Mouse (Mus musculus) right cerebral cortex, postnatal 36 days (tissue): ENCODE results near the gene Atf3.
A peak's percentile ranks its signal among the peaks of the same experiment; 100 is the strongest.
"Not testable (repeated sequence)": the region's sequence is repeated elsewhere in the genome, so short reads cannot be mapped to it uniquely, and the experiment has no call there.

Experiments
- DNase-seq, 2 experiments: peaks; one replicate each; pipeline ENCODE4 v3.0.0; 2022; ENCODE audit warnings: low spot score in 2 of 2, mixed read lengths in 1 of 2

Gene Atf3

DNA sequence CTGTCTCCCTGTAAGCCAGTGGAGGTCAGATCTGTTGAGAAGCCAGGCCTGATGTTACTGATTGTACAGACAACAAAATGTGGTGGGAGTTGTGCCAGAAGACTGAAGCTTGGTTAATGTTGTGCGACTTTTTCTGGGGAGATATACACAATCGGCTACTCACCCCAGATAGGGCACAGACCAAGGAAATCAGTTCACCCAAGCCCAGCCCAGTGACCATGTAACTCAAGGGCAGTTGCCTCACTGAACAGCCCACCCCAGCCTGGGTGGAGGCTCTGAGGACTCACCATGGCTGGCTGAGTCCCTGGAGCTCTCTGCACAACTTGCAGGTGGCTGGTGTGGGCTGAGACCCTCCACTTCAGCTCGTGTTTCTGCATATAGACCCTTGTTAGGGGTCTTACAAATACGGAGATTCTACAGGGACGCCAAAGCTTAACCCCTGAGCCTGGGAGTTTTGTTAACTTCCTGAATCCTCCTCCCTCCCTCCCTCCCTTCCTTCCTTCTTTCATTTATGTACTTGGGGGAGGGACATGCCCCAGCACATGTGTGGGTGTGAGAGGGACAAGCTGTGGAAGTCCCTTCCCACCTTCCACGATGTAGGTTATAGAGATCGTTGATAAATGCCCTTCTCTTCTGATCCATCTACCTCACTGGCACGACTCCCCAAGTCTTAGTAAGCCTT is 66.8 kb downstream of the Atf3 start:
- no peak for DNase-seq

DNA sequence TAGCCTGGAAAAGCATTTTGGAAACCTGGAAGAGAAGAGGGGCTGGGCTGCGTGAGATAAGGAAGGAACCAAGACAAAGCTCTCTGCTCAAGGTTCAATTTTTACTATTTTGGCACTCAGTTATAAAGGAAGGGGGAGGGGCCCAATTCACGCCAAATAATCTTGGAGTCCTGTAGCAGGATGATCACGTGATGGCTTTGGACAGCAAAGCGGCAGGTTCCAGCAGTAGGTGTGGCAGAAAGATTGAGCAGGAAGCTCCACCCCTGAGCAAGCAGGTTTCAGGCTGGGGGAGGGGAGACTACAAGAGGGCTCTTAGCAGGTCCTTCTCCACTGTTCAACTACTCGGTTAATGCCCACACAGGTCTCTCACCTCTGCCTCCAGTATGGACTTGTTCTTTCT is 68.3 kb downstream of the Atf3 start:
- not testable (repeated sequence) for DNase-seq

DNA sequence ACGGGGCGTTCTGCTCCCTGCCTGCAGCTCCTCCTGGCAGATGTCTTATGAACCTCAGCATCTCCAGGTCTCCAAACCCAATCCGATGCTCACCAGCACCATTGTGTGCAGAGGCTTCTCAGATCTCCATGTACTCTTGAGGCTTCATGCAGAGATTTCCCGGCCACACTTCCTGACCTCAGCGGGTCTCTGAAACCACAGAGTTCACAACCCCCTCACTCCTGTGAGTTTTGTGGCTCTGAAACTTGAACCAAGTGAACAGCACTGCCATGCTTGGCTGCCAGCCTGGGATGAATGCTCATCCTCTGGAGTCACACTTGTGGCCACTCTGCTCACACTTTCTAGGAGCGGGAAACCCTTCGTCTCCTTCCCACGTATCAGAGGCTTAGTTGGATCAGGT is 76.9 kb downstream of the Atf3 start:
- DNase-seq: no peak

DNA sequence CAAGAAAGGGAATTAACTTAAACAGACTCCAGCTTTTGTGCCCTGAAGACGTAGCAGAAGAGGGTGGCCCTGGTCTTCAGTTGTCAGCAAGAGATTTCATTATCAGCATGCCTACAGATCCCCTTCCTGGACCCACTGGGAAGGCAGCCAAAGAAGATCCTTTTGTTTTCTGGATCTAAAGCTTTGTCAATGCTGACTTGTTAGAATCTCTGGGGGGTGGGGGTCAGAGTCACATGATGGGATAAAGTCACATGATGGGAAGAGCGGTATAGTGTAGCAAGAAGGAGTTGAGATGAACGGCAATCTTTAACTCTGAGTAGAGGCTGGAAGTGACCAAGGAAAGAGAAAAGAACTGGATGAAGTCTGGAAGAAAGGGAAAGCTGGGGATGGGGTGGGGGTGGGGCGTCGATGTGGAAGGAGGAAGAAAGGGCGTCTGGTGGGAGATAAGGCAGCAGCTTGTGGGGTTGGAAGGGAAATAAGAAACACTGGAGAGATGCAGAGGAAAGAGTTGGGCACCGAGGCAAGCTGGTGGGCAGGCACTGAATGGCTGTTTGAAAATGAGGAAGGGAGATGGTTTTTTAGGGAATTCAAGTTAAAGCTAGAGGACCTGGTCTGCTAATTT is 78.9 kb downstream of the Atf3 start:
- no peak for DNase-seq

DNA sequence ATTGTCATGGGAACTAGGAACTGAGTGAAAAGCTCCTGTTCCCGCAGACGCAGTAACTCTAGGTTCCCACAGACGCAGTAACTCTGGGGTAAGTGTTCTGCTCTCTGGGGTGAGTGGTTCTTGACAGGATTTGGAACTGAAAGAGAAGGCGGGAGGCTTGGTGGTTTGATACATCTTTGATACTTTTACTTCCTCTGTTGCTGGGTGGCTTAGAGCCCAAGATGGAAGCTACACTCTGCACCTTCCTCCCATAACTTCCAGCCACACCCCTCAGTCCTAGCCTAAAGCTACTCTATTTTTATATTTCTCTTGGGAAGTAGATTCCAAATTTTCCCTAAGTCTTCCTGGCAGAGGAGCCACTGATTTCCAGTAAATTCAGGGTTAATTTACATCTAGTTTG is 79.4 kb downstream of the Atf3 start:
- DNase-seq: no peak

DNA sequence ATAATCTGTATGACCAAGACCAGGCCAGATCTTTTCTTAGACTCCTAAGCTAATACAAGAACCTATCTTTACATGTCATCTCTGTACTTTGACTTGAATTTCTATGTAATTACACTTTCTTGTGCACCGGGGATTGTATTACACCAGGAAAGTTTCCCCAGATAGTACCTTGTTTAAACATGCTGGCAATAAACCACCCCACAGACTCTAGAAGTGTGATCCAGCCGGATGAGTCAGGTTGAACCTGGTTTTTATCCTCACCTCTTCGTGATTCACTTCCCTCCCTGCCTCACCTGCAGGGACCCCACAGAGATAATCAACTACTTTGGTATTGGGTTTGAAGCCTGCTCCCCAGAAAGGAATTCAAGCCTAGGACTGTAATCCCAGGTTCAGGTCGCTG is 82.4 kb downstream of the Atf3 start:
- DNase-seq: no peak

DNA sequence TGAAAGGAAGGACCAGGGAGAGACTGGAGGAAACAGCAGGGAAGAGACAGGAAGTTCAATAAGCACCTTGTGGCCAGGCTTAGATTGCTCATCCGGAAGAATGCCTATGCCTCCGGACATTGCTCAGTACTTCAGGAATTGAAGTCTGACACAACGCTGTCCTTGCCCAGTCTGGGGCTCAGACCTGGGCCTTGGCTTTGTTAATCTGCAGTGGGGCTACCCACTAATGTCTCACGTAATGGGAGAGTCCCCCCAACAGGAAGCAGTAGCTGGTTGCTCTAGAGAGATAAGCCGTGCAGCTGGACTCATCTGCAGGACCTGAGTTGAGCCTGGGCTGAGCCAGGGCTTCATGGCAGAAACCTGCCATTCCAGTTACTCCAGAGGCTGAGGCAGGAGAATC is 84.9 kb downstream of the Atf3 start:
- no peak for DNase-seq

DNA sequence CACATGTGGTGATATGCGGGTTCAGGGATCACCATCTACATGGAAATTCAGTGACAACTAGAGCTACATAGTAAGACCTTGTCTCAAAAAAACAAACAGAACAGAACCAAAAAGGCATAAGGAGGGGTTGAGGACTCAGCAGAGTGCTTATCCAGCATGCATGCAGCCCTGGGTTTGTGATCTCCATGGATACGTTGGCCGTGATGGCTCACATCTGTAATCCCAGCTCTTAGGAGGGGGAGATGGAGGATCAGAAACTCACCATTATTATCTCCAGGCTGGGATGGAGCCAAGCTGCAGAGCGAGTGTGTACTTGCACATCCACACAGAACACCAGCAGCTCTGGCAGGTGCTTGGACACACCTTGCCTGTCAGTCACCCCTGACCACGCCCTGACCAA is 85.6 kb downstream of the Atf3 start:
- no peak for DNase-seq

DNA sequence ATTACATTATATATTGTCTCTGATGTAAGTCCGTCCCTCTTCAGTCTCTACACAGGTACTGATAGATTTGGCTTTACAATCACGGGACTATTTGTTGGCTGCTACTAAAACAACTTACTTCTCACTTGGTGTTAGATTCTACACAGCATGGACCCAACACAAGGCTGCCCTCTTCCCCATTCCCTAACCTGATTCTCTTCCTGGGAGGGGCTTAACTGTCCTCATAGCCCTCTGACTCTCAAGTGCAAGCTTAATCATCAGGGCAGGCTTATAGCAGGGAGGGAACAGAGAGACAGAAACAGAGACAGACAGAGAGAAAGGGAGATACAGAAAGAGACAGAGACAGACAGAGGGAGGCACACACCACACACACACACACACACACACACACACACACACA is 86.1 kb downstream of the Atf3 start:
- DNase-seq: no peak

DNA sequence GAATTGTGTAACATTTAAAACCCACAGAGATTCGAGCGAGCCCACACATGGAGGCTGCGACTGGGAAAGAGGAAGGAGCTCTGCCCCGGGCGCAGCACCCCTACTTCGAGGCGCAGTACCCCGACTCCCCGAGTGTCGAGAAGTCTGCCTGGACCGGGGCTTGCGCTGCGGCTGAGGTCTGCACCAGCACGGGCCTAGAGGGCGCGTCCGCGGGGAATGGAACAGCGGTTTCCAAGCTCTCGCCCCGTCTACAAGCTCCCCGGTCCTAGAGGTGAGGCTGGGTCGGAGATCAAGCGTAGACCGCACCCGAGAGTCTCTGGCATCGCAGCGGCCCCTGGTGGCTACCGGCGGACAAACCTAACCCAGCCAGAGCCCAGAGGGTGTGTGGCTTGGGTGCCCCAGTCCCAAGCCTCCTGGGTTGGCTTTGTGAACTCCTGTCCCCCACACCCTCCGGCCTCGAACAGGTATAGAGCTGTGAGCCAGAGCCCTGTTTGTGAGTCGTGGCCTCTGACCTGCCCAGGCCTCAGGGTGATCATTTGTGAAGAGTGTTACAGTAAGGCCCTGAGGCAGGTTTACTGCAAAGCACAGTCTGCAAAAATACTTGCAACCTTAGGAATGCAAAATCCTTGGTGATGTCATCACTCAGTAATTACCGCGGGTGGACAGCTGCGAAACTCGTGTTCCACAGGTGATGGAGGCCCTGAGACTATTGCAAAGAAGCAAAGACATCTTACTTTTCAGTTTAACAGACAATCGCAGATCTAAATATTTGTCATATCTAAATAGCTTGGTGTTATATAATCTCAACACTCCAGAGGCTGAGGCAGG is 91.8 kb downstream of the Atf3 start:
- DNase-seq: peak in 1 of 2 experiments; percentile 11

DNA sequence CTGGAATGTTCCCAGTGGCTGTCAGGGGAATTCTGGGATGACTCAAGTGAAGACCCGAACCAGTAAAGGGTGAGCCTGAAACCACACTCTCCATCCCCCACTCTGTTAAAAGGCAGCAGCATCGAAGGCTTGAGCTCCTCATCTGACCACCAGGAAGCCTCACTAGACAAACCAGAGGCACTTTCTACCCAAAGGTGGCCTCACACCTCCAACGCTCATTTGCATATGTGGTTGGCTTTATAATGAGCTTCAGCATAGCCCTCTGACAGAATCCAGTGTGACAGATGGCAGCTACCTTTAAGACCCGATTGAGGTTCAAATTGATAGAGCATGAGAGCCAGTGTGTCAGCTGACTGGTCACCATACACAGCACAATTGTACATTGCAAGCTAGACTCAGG is 93.6 kb downstream of the Atf3 start:
- no peak for DNase-seq

DNA sequence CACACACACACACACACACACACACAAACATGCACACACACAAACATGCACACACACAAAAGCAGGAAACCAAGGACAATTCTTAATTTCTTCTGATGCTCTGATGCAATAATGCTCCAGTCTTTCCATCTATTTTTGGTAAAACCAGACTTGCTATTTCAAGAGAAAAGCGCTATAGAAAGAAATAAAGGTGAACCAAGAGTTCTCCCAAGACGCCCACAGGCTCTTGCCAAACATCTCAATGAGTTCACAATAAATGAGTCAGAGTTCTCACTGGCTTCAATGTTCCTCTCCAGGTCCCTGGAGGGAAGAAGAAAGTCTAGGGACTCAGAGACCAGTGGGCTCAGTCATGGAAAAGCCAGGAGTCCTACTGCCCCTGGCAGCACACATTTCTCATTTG is 94.1 kb downstream of the Atf3 start:
- DNase-seq: no peak

DNA sequence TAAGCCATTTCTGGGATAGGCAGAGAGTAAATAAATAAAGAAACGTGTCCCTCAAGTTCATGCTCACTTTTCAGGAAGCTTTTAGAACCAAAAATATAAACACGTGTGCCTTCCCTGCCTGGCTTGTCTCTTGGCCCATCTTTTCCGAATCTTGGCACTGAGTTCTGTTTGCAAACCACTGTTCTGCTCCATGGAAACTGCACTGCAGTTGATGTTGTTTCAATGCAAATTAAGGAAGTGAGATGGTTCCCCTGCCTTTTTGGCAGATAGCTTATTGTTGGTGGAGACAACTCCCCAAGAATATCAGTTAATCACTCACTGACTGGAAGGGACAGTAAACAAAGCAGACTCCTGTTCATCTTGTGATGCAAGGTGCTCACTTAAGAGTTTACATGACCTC is 95.1 kb downstream of the Atf3 start:
- DNase-seq: no peak
